Mouse (Mus musculus) C2C12 (cell line): Measurements from ENCODE around the gene Gucy2c. TPM values are rescaled to one million over a fixed set of nuclear protein-coding genes. Genes with fewer than 3 reads are reported as not detected.

ENCODE experiments used
- H3K27me3 ChIP-seq: one replicate; pipeline ENCODE4 v1.6.1; 2011; ENCODE audit not compliant: control insufficient read depth, insufficient read depth, insufficient read length
- H3K36me3 ChIP-seq: one replicate; pipeline ENCODE4 v1.6.1; 2011; ENCODE audit not compliant: control insufficient read depth, insufficient read depth
- H3K4me3 ChIP-seq: one replicate; pipeline ENCODE4 v1.5.1; 2011; ENCODE audit warnings: mild to moderate bottlenecking, control low read depth; ENCODE audit not compliant: poor library complexity, insufficient read depth, severe bottlenecking
- H3K79me2 ChIP-seq: one replicate; pipeline ENCODE4 v1.6.1; 2011; ENCODE audit not compliant: control insufficient read depth, insufficient read depth
- H3K79me3 ChIP-seq: one replicate; pipeline ENCODE4 v1.6.1; 2011; ENCODE audit warnings: low read depth, control low read depth
- H3ac ChIP-seq: one replicate; pipeline ENCODE3; 2011; ENCODE audit warnings: low read depth; ENCODE audit not compliant: control insufficient read depth, insufficient read length
- CEBPB ChIP-seq: IDR thresholded peaks from one replicate; pipeline ENCODE4 v1.6.1; 2011; ENCODE audit warnings: low read depth, mild to moderate bottlenecking, control low read depth, moderate library complexity
- CTCF ChIP-seq: IDR thresholded peaks from one replicate; pipeline ENCODE4 v1.5.1; 2011; ENCODE audit not compliant: control insufficient read depth, insufficient read depth, insufficient read length
- FOSL1 ChIP-seq: IDR thresholded peaks from one replicate; pipeline ENCODE4 v1.8.0; 2011; ENCODE audit warnings: mild to moderate bottlenecking, low read length; ENCODE audit not compliant: poor library complexity, insufficient read depth, severe bottlenecking
- MAX ChIP-seq: IDR thresholded peaks from one replicate; pipeline ENCODE4 v1.6.1; 2011; ENCODE audit warnings: mild to moderate bottlenecking, control low read depth
- MYOD1 ChIP-seq: IDR thresholded peaks from one replicate; pipeline ENCODE4 v1.6.1; 2011; ENCODE audit warnings: low read depth; ENCODE audit not compliant: control insufficient read depth, insufficient read length
- MYOG ChIP-seq: IDR thresholded peaks from one replicate; pipeline ENCODE4 v1.6.1; 2011; ENCODE audit not compliant: control insufficient read depth, insufficient read length; ENCODE audit errors: extremely low read depth
- USF1 ChIP-seq: IDR thresholded peaks from one replicate; pipeline ENCODE4 v1.6.1; 2011; ENCODE audit warnings: low read depth, mild to moderate bottlenecking, control low read depth, moderate library complexity
- polyA plus RNA-seq: library from polyadenylated mRNA; unstranded; fragments of >200 nt; fragmentation: generic; extraction: Trizol; gene quantifications from one replicate; pipeline ENCODE4 v1.2.1, GENCODE M21; 2012; ENCODE audit warnings: missing spikeins

Gucy2c gene
- polyA plus RNA-seq, 1 experiment: 0.01 TPM

DNA sequence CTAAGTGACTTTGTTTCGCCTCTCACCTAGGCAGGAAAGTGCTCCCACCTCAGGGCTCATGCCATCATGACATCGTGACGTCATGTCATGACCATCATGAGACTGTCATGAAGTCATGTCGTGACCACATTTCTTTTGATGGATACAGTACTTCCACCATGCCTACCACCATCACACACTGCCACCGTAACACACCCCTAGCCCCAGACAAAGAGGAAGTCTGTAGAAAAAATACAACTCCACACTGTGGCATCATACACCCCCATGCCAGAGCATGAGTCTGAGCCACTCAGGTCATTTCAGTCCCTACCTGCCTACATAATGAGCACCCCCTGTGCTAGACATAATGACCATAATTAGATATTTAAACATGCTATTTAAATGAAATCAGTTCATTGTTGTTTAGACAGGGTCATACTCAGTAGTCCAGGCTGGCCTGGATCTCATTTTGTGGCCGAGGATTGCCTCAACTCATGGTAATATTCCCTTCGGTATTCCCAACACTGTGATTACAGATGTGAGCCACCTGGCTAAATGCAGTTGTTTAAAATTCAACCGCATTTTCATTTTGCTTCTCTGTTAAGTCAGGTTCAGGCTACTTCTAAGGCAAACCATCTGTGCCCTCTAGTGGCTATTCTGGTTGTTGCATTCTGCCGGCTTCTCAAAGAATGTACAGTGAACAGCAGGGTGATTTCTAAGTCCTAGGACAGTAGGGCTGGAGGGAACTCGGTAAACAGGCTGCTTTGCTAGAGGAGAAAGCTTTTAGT, 39.0 kb downstream of the Gucy2c start:
- H3K4me3 ChIP-seq: no peak overlapping the region
- TF ChIP-seq FOSL1: no peak
- TF ChIP-seq CEBPB: no peak
- peak; percentile 30 for TF ChIP-seq CTCF
- no peak for TF ChIP-seq MYOD1
- H3K27me3 ChIP-seq: peaks cover 7% of the 10 kb centered on the region
- no peak overlapping the region for H3ac ChIP-seq
- H3K79me3 ChIP-seq: no peaks in the 10 kb centered on the region
- no peaks in the 10 kb centered on the region for H3K36me3 ChIP-seq
- no peaks in the 10 kb centered on the region for H3K79me2 ChIP-seq

DNA sequence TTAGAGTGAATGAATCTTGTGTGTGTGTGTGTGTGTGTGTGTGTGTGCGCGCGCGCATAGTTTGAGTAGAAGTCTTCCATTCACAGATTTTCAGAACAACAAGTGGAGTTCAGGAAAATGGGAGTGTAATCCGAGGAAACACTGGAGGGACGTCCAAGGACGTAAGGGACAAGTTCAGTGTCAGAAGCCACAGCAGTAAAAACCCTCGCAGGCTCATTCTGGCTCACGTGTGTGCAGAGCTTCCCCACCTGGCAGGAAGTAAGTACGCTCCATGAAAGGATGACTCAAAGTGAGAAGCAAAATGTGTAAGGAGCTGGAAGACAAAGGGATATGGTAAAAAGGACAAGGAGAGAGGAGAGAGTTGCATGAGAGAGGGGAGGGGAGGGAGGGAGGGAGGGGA, 40.3 kb downstream of the Gucy2c start:
- H3K4me3 ChIP-seq: no peak overlapping the region
- TF ChIP-seq MAX (no peak), CEBPB (no peak)
- H3K27me3 ChIP-seq: peaks cover 7% of the 10 kb centered on the region
- H3K36me3 ChIP-seq: no peaks in the 10 kb centered on the region
- H3ac ChIP-seq: no peak overlapping the region
- H3K79me2 ChIP-seq: no peaks in the 10 kb centered on the region
- no peaks in the 10 kb centered on the region for H3K79me3 ChIP-seq

GRCm38 (mm10) chr6:136735766-136736165, 45.8 kb downstream of the Gucy2c start:
- Histone ChIP-seq H3K36me3 (no peaks in the 10 kb centered on the region), H3ac (no peak overlapping the region), H3K79me2 (no peaks in the 10 kb centered on the region), H3K79me3 (no peaks in the 10 kb centered on the region), H3K27me3 (peaks cover 7% of the 10 kb centered on the region), H3K4me3 (no peak overlapping the region)
- no peak for TF ChIP-seq CTCF
- TF ChIP-seq USF1: no peak
- no peak for TF ChIP-seq MAX
- no peak for TF ChIP-seq CEBPB
- TF ChIP-seq MYOG: no peak
- TF ChIP-seq FOSL1: no peak
- no peak for TF ChIP-seq MYOD1

GRCm38 (mm10) chr6:136728144-136728543, 53.4 kb downstream of the Gucy2c start:
- no peak overlapping the region for H3K4me3 ChIP-seq
- H3K36me3 ChIP-seq: no peaks in the 10 kb centered on the region
- H3K27me3 ChIP-seq: no peaks in the 10 kb centered on the region
- H3K79me2 ChIP-seq: no peaks in the 10 kb centered on the region
- TF ChIP-seq FOSL1: no peak
- TF ChIP-seq CTCF: no peak
- TF ChIP-seq MAX: no peak
- TF ChIP-seq MYOD1: no peak
- no peak for TF ChIP-seq MYOG
- TF ChIP-seq USF1: no peak
- no peak for TF ChIP-seq CEBPB
- no peaks in the 10 kb centered on the region for H3K79me3 ChIP-seq
- no peak overlapping the region for H3ac ChIP-seq

DNA sequence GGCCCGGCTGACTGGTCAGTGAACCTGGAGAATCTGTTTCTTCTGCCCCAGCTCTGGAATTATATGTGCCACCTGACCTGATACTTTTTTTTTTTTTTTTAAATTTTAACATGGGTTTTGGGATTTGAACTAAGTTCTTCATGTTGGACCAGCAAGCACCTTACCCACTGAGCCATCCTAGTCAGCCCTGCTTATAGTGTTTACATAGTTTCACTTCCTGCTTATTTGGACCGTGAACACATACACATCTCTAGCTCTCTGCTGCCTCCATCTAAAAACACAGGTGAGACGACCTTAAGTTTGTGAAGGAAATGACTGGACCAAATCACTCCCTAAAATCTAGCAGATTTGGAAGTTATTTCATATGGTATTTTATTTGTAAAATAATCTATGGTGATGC, 58.4 kb downstream of the Gucy2c start:
- H3K27me3 ChIP-seq: no peaks in the 10 kb centered on the region
- no peaks in the 10 kb centered on the region for H3K36me3 ChIP-seq
- no peak overlapping the region for H3K4me3 ChIP-seq
- TF ChIP-seq CTCF (no peak), CEBPB (no peak), MYOG (no peak), FOSL1 (no peak), USF1 (no peak), MYOD1 (no peak), MAX (no peak)
- H3K79me2 ChIP-seq: no peaks in the 10 kb centered on the region
- no peaks in the 10 kb centered on the region for H3K79me3 ChIP-seq
- no peak overlapping the region for H3ac ChIP-seq

GRCm38 (mm10) chr6:136722565-136722964, 59.0 kb downstream of the Gucy2c start:
- Histone ChIP-seq H3K79me3 (no peaks in the 10 kb centered on the region), H3ac (no peak overlapping the region), H3K4me3 (no peak overlapping the region), H3K27me3 (no peaks in the 10 kb centered on the region), H3K79me2 (no peaks in the 10 kb centered on the region), H3K36me3 (no peaks in the 10 kb centered on the region)
- no peak for TF ChIP-seq CEBPB
- TF ChIP-seq MYOG: no peak
- TF ChIP-seq FOSL1: no peak
- TF ChIP-seq USF1: no peak
- TF ChIP-seq MAX: no peak
